Mouse (Mus musculus) telencephalon, adult 2 months (tissue): ENCODE measurements around the gene Ssh2.

Source experiments
- DNase-seq: peaks from one replicate; pipeline ENCODE4 v3.0.0-alpha.2; 2011; ENCODE audit warnings: low read depth, low spot score

Ssh2 gene

DNA sequence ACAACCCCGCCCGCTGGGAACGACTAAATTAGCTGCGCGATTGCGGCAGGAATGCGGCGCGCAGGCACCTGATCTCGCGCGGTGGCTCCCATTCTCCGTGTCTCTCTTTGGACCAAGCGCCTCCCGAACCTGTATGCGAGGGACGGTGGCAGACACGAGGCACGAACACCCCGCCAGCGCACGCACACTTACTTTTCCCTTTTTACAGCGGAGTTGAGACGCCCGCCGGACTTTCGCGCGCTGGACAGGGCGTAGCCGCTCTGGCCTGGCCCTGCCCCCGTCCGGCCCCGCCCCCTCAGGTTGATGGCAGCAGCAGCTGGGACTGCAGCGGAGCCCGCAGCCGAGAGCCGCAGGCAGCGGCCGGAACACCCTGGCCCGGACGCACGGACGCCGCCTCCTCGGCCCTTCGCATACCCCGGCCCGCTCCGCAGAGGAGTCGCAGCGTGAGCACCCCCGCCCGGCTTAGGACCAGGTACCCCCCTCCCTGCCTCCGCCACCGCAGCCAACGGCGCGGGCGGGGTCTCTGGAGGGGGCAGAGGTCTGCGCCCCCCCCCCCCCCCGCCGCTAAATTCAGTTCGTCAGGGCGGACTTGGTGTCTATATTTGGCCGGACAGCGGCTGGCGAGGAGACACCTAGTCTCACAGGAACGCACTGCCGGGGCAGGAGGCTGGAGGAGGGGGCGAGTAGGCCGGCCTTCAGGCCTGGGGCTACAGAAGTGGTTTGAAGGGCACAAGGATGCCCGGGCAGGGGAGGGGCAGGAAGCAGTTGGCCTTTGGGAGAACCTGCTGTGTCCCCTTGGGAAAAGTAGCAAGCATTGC is 246.4 kb downstream of the Ssh2 start, which contains the start of gene Coro6:
TSS of gene Coro6 (plus strand) at position 129 of the 818 bp plus-strand sequence.
- no peak for DNase-seq

DNA sequence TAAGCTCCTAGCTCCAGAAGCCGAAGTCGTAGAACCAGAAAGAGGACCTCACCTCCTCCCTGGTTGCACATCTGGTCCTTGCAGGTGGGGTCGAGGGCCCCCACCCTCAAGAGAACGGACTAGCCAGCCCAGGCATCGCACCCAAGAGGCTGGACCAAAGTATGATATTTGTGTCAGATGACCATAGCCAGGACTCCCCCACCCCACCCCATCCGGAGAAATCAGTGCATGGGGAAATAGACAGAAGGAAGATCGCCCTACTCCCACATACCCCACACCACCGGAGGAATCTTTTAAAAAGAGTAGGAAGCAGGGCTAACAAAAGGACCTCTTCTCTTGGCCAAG is 247.0 kb downstream of the Ssh2 start:
- no peak for DNase-seq

DNA sequence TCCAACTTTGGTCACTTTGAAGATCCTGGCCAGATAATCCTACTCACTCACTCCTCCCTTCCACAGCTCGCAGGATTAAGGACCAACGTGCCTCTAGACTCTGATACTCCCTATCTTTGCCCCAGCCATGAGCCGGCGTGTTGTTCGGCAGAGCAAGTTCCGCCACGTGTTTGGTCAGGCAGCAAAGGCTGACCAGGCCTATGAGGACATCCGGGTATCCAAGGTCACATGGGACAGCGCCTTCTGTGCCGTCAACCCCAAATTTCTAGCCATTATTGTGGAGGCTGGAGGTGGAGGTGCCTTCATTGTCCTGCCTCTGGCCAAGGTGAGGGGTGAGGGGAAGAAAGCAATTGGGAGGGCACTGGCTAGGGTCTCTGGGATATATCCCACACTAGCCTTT is 247.7 kb downstream of the Ssh2 start:
- DNase-seq, result no peak

DNA sequence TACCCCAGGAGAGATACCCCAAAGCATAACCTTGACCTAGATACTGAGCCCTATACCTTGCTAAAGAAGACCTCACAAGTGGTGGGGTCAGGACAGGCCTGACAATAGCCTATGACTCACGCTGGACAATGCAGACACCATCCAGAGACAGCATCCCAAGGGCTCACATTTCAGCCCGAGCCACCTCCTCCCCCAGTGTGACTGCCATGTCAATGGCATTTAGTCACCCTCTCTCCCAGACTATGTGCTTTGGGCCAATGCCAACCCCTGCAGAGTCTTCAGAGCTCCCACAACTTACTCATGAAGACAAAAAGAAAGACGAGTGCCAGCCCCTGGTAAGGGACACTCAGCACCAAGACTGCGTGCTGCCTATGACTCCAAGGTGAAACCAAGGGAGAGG is 248.6 kb downstream of the Ssh2 start:
- no peak for DNase-seq

DNA sequence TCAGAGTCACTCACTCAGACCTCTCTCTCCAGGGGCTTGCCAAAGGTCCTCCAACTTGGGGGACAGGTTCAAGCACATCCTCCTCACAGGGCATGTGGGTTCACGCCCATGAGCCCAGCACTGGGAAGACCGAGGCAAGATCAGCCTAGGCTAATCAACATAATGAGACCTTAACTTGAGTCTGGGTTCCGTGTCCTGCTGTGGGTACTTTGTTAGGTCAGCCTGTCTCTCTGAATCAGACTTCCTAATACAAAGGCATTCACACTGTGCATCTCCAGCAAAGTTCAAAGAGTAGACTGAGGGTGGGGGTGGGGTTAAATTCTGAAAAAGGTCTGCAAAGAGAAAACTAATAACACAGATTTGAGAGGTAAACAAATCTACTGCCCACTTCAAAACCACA is 249.0 kb downstream of the Ssh2 start:
- DNase-seq, result no peak

GRCm38 (mm10) chr11:77466544-77466943 is 250.5 kb downstream of the Ssh2 start:
- DNase-seq, result no peak

GRCm38 (mm10) chr11:77467157-77467556 is 251.1 kb downstream of the Ssh2 start:
- DNase-seq, result no peak

GRCm38 (mm10) chr11:77467784-77468183 is 251.7 kb downstream of the Ssh2 start:
- DNase-seq, result no peak

- no peak for DNase-seq
Observed at GRCm38 (mm10) chr11:77468397-77468796, 252.3 kb downstream of the Ssh2 start.

GRCm38 (mm10) chr11:77471407-77471806 is 255.3 kb downstream of the Ssh2 start:
- DNase-seq, result no peak

DNA sequence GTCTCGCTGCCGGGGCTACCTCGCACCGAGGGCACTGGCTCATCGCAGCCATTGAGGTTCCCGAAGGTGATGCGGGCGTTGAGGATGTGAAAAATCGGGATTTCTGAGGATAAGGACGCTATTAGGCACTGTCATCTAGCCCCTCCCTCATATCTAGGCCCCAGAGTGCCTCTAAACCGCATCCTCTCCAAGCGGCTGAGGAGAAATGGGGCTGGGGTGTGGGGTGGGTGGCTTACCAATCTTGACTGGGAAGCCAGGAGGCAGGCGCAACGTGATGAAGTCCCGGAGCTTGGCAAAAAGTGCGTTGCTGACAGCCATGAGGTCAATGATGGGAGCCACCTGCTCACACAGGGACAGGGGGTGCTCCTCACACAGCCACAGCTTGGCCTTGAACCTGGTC is 256.7 kb downstream of the Ssh2 start:
- no peak for DNase-seq

DNA sequence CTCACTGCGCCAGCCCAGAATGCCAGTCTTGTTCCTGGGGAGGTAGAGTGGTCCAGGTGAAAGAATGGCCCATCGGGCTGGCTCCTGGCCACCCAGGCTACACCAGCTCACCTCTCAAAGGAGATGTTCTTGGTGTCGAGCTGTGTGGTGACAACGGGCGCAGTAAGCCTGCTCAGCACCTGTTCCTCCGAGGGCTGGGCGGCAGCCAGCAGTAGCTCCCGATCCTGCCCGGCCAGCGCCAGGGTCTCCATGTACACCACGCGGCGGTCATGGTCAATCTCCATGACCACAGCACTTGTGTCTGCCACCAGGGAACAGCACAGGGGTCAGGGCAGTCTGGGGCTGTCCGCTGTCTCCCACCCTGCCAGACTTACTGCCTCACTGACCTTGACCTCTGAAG is 260.1 kb downstream of the Ssh2 start:
- no peak for DNase-seq

DNA sequence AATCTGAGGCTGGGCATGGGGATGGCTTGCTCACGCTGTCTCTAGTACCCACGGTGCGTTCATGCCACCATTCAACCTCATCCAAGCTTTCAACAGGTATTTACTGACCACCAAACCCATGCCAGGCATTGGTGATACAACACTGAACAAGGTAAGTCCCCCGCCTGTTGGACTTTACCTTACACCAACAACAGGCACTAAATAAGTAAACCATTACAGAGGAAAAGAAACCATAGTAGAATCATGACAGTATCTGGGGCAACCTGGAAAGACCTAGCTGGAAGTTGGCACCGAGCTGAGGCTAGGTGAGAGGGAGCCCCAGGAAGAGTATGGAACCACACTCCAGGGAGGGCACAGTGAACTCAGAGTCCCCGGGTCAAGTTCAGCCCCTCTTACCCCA is 260.8 kb downstream of the Ssh2 start:
- no peak for DNase-seq

DNA sequence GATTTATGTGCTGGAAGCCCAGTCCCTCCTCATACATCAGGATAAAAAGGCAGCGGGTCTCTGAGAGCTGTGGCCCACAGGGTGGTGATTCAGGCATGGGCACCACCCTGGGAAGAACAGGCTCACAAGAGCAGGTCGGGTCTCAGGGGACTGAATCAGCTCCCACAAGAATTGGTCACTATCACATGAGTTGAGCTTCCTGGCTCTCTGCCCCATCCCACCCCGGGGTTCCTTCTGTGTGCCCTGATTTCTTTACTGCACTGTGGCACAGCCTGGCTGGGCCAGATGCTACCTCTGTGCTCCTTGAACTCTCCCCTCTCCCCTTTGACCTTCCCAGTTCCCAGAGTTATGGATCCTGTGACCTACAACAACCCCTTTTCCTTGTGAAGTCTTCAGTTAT is 267.0 kb downstream of the Ssh2 start:
- no peak for DNase-seq

GRCm38 (mm10) chr11:77483510-77484255 is 267.6 kb downstream of the Ssh2 start:
- DNase-seq, result no peak

GRCm38 (mm10) chr11:77485229-77485628 is 269.1 kb downstream of the Ssh2 start:
- no peak for DNase-seq

- DNase-seq, result no peak
Observed at GRCm38 (mm10) chr11:77486798-77487197, 270.7 kb downstream of the Ssh2 start.

DNA sequence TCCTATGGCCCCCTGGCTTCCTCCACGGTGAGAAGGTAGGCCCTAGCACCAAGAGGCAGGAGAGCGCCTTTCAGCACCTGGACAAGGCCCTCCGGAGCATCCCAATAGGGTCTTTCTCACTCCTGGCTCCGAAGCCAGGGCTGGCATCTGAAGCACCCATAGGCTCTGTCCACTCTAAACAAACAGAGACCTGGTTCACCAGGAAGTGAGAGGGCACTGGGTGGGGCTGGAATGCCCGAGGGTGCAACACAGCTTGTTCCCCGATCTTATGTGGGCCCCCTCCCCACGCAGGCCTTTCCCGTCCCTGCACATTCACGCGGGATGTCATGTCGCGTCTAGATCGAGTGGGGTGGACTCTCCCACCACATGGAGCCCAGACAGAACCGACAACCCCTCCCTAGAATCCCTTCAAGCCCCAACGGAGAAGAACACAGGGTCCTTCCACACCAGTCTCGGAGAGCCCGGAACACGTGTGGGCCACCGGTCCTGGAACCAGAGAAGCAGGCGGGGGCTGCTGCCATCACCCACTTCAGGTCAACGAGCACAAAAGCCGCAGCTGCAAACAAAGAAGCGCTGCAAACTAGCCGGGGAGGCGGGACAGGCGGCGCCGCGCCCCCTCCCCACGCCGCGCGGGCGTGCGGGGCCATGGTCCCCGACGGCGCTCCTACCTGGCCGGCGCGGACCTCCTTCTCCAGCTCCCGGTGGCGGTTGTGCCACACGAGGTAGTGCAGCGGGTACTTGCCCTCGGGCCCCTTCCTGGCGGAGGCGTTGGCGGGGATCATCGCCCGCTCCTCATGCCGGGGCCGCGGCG is 272.9 kb downstream of the Ssh2 start:
- no peak for DNase-seq

- no peak for DNase-seq
Observed at GRCm38 (mm10) chr11:77489591-77490235, 273.6 kb downstream of the Ssh2 start, which contains the start of gene Ankrd13b. TSS of gene Ankrd13b (minus strand) at chr11:77489678.

- DNase-seq, result no peak
Observed at GRCm38 (mm10) chr11:77490451-77490850, 274.4 kb downstream of the Ssh2 start.

DNA sequence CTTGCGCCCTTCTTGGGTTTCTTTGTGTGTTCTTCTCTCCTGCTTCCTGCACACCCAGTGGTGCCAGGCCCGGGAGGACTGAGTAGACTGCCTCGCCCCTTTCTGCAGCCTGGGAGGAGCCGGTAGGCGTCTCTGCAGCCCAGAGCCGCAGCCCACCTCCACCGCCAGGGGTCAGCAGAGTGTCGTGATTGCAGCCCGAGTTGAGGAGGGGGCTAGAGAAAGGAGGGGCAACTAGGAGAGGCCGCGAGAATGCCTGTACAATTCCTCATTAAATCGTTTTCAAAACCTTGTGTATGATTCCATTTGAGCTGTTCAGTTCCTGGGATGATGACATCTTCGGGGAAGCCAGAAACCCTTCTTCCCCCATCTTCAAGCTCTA is 275.0 kb downstream of the Ssh2 start:
- no peak for DNase-seq
